ENCODE assay signal across 9 mouse cellular contexts in the genomic region with DNA sequence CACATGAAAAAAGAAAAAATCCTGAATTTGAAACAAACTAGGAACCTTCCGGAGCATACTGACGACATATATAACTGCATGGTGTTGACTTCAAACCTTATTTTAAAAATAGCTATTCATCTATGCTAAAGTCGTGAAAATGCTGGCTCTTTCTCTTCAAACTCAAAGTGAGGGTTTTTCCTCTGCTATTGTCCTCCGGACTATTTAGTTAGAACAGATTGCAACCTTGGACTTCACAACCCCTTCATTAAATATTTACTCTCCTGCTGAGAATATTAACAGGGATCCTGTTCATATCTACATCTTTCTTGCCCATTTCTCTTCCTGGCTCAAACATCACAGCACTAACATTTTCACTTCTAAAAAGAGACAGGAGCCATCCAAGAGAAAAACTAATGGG.
DNase-seq lines count a peak whose midpoint lies in the region; ATAC-seq and TF ChIP-seq lines count a peak whose summit lies in the region.
"Had no signal": no experiment of that assay in that cellular context is flagged by ENCODE, and none has a peak within 500 bp of the region (broad histone marks: within the 10 kb centered on the region; RNA-seq: fewer than 3 reads in every experiment).

No protein-coding gene starts in this region.

- H3K27ac ChIP-seq in heart, postnatal 0 days (ENCODE audit: low read depth), result no peak overlapping the region
- peak overlapping the region; percentile 83; the same call in 1 of the 2 replicates for H3K27ac ChIP-seq in hindbrain, embryonic 10.5 days
- H3K27ac ChIP-seq in midbrain, embryonic 10.5 days (replicated peaks), result 0 out of 2 replicates have a peak overlapping the region, but pooled peaks have one; percentile 70

- no peaks in the 10 kb centered on the region for H3K4me1 ChIP-seq in heart, postnatal 0 days (ENCODE audit: control insufficient read depth, insufficient read depth)
- H3K4me1 ChIP-seq in hindbrain, embryonic 10.5 days (replicated peaks), result peaks cover 7% of the 10 kb centered on the region; the same call in 1 of the 2 replicates
- peaks cover 4% of the 10 kb centered on the region; the same call in 1 of the 2 replicates for H3K4me1 ChIP-seq in midbrain, embryonic 10.5 days

- no peaks in the 10 kb centered on the region for H3K27me3 ChIP-seq in heart, postnatal 0 days (ENCODE audit: control insufficient read depth, insufficient read depth, low read length)
- peaks cover 19% of the 10 kb centered on the region for H3K27me3 ChIP-seq in hindbrain, embryonic 10.5 days (ENCODE audit: insufficient read depth, poor library complexity, severe bottlenecking)
- peaks cover 13% of the 10 kb centered on the region for H3K27me3 ChIP-seq in midbrain, embryonic 10.5 days (ENCODE audit: low read depth, poor library complexity, severe bottlenecking)

- no peak for DNase-seq in heart, postnatal 0 days (ENCODE audit: low spot score)
- DNase-seq in heart, adult 18-20 months, result no peak
- DNase-seq in Muller cell, postnatal 12 days (ENCODE audit: inconsistent ontology term), result peak; percentile 16
- DNase-seq in hindbrain, embryonic 10.5 days (ENCODE audit: low spot score), result no peak
- DNase-seq in midbrain, embryonic 10.5 days (ENCODE audit: low spot score), result no peak
- DNase-seq in adrenal gland, adult 18-20 months (ENCODE audit: low spot score in 2 of 2), result no peak
- DNase-seq in urinary bladder, postnatal 14 days (ENCODE audit: low spot score), result no peak
- no peak for DNase-seq in layer of hippocampus, adult 11-12 months (ENCODE audit: low spot score)

- H3K4me2 ChIP-seq in heart, postnatal 0 days (ENCODE audit: low read depth, low read length), result peak overlapping the region; percentile 87

- H3K9ac ChIP-seq in heart, postnatal 0 days (replicated peaks; ENCODE audit: low read depth, low read length), result peak overlapping the region; percentile 56; the same call in 1 of the 2 replicates

- H3K4me3 ChIP-seq in heart, postnatal 0 days (ENCODE audit: low read depth, low read length), result peak overlapping the region; percentile 67
- peak overlapping the region; percentile 58 for H3K4me3 ChIP-seq in hindbrain, embryonic 10.5 days
- peak overlapping the region; percentile 65 for H3K4me3 ChIP-seq in midbrain, embryonic 10.5 days

- no peak for TF ChIP-seq EP300 in heart, postnatal 0 days (IDR thresholded peaks at IDR 0.05; ENCODE audit: low read depth)

- 2% methylated on average over 4 of the region's 4 CpGs for WGBS in heart, postnatal 0 days
- 5% methylated on average over 4 of the region's 4 CpGs for WGBS in hindbrain, embryonic 10.5 days
- WGBS in midbrain, embryonic 10.5 days, result 11% methylated on average over 4 of the region's 4 CpGs

- ATAC-seq in heart, postnatal 0 days (ENCODE audit: insufficient read depth, low read depth), result no peak
- ATAC-seq: Patski had no signal

- no peaks in the 10 kb centered on the region for H3K36me3 ChIP-seq in heart, postnatal 0 days (replicated peaks; ENCODE audit: control insufficient read depth, insufficient read depth, low read length)
- no peaks in the 10 kb centered on the region for H3K36me3 ChIP-seq in hindbrain, embryonic 10.5 days
- H3K36me3 ChIP-seq in midbrain, embryonic 10.5 days, result no peaks in the 10 kb centered on the region

- no peaks in the 10 kb centered on the region for H3K9me3 ChIP-seq in heart, postnatal 0 days (replicated peaks; ENCODE audit: control insufficient read depth, low read length)
- H3K9me3 ChIP-seq in hindbrain, embryonic 10.5 days, result no peaks in the 10 kb centered on the region
- no peaks in the 10 kb centered on the region for H3K9me3 ChIP-seq in midbrain, embryonic 10.5 days (replicated peaks)

- no peak for TF ChIP-seq CTCF in heart, postnatal 0 days (IDR thresholded peaks at IDR 0.05; ENCODE audit: low read depth)
